ENCODE assay signal across 26 mouse cellular contexts in the genomic region with DNA sequence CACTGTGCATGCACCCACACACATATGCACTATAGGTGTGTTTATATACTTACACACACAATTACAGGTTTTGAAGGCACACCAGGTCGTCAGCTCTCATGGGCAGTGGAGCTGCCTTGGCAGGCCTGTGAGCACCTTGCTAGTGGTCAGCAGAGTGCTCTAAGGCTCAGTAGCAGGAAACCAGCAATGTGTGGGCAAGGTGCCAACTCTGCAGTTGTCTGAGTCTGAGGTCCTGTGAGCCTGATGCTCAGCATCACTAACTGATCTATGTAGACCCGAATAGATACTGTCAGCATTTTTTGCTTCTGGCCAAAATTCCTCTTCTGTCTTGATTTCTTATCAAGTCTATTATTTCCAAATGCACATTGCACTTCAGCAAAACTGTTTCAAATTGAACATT.
DNase-seq lines count a peak whose midpoint lies in the region; ATAC-seq and TF ChIP-seq lines count a peak whose summit lies in the region.
"Had no signal": no experiment of that assay in that cellular context is flagged by ENCODE, and none has a peak within 500 bp of the region (broad histone marks: within the 10 kb centered on the region; RNA-seq: fewer than 3 reads in every experiment).

No protein-coding gene starts in this region.

- no peak overlapping the region for H3K4me3 ChIP-seq in midbrain, postnatal 0 days (ENCODE audit: low read depth, low read length)
- no peak overlapping the region for H3K4me3 ChIP-seq in midbrain, embryonic 13.5 days (replicated peaks)
- H3K4me3 ChIP-seq: embryonic facial prominence, embryonic 13.5 days; erythroblast, embryonic 14.5 days; forebrain, embryonic 13.5 days; heart, embryonic 15.5 days; hindbrain, embryonic 15.5 days; limb, embryonic 10.5 days; liver, embryonic 15.5 days had no signal

- H3K36me3 ChIP-seq in midbrain, postnatal 0 days (ENCODE audit: insufficient read depth, low read length) = no peaks in the 10 kb centered on the region
- peaks cover 9% of the 10 kb centered on the region for H3K36me3 ChIP-seq in midbrain, embryonic 13.5 days
- H3K36me3 ChIP-seq: embryonic facial prominence, embryonic 13.5 days; G1E; heart, embryonic 15.5 days; limb, embryonic 10.5 days; liver, embryonic 15.5 days had no signal

- H3K9ac ChIP-seq in midbrain, postnatal 0 days (replicated peaks; ENCODE audit: low read length, poor library complexity, severe bottlenecking) = no peak overlapping the region
- no peak overlapping the region for H3K9ac ChIP-seq in midbrain, embryonic 13.5 days (replicated peaks)
- H3K9ac ChIP-seq: embryonic facial prominence, embryonic 13.5 days; forebrain, embryonic 13.5 days; heart, embryonic 15.5 days; hindbrain, embryonic 15.5 days; liver, embryonic 15.5 days had no signal

- H3K4me2 ChIP-seq in midbrain, postnatal 0 days (ENCODE audit: low read depth, low read length, poor library complexity, severe bottlenecking) = no peak overlapping the region
- H3K4me2 ChIP-seq in midbrain, embryonic 13.5 days (replicated peaks) = no peak overlapping the region
- H3K4me2 ChIP-seq: embryonic facial prominence, embryonic 13.5 days; forebrain, embryonic 13.5 days; heart, embryonic 15.5 days; hindbrain, embryonic 15.5 days; liver, embryonic 15.5 days; midbrain, embryonic 11.5 days had no signal

- H3K27me3 ChIP-seq in midbrain, postnatal 0 days (ENCODE audit: insufficient read depth, low read length) = no peaks in the 10 kb centered on the region
- H3K27me3 ChIP-seq in midbrain, embryonic 13.5 days = no peaks in the 10 kb centered on the region
- H3K27me3 ChIP-seq: CH12.LX; embryonic facial prominence, embryonic 13.5 days; forebrain, embryonic 13.5 days; heart, embryonic 15.5 days; hindbrain, embryonic 15.5 days; liver, embryonic 15.5 days had no signal

- no peak for ATAC-seq in cerebellum, adult (ENCODE audit: insufficient number of reproducible peaks, low FRiP score, low TSS enrichment)
- ATAC-seq in midbrain, postnatal 0 days (ENCODE audit: low FRiP score) = no peak
- ATAC-seq in midbrain, embryonic 13.5 days = no peak
- ATAC-seq: activated CD4-positive, CD25-positive, alpha-beta regulatory T cell, adult 4 months; forebrain, embryonic 13.5 days had no signal

- no peak for TF ChIP-seq CTCF in midbrain, postnatal 0 days (IDR thresholded peaks at IDR 0.05)

- peak; percentile 26 to 33 for DNase-seq in cerebellum, postnatal 14 days
- DNase-seq in kidney, postnatal 10 days = peak; percentile 55
- no peak for DNase-seq in kidney, adult 11 months
- peak; percentile 11 for DNase-seq in midbrain, postnatal 0 days (ENCODE audit: low spot score)
- DNase-seq in thymus, postnatal 10 days (ENCODE audit: low spot score in 2 of 2) = no peak
- DNase-seq: adrenal gland, postnatal 36 days; B cell, adult 2 months; cerebellum, adult 11-12 months; embryo, embryonic 11 days; gastrocnemius, postnatal 36 days; kidney, adult 9 months; liver; right cerebral cortex, postnatal 14 days had no signal

- WGBS in midbrain, postnatal 0 days = 73% methylated on average over 2 of the region's 2 CpGs
- WGBS in midbrain, embryonic 13.5 days = 84% methylated on average over 2 of the region's 2 CpGs

- no peak overlapping the region for H3K27ac ChIP-seq in midbrain, postnatal 0 days (ENCODE audit: low read depth, low read length)
- H3K27ac ChIP-seq in midbrain, embryonic 13.5 days = no peak overlapping the region
- H3K27ac ChIP-seq: embryonic facial prominence, embryonic 13.5 days; forebrain, embryonic 13.5 days; heart, embryonic 15.5 days; hindbrain, embryonic 15.5 days; limb, embryonic 10.5 days; liver, embryonic 15.5 days had no signal

- H3K9me3 ChIP-seq in midbrain, postnatal 0 days (ENCODE audit: low read length) = no peaks in the 10 kb centered on the region
- H3K9me3 ChIP-seq in midbrain, embryonic 13.5 days = no peaks in the 10 kb centered on the region
- H3K9me3 ChIP-seq: embryonic facial prominence, embryonic 13.5 days; forebrain, embryonic 13.5 days; G1E; heart, embryonic 15.5 days; hindbrain, embryonic 15.5 days; limb, embryonic 10.5 days; liver, embryonic 15.5 days had no signal

- H3K4me1 ChIP-seq in midbrain, postnatal 0 days (ENCODE audit: insufficient read depth, low read length) = no peaks in the 10 kb centered on the region
- no peaks in the 10 kb centered on the region for H3K4me1 ChIP-seq in midbrain, embryonic 13.5 days (replicated peaks)
- H3K4me1 ChIP-seq: embryonic facial prominence, embryonic 13.5 days; forebrain, embryonic 13.5 days; heart, embryonic 15.5 days; hindbrain, embryonic 15.5 days; limb, embryonic 10.5 days; liver, embryonic 15.5 days had no signal

Comparison
In these comparisons a context has a peak if more than half of its experiments do, and no peak if none do; other contexts are left out.
1. DNase-seq: peak in cerebellum, postnatal 14 days (2 of 2), kidney, postnatal 10 days (single experiment) and midbrain, postnatal 0 days (single experiment); none in kidney, adult 11 months (single experiment) and thymus, postnatal 10 days (0 of 2).